Mouse (Mus musculus): ENCODE data around the gene Tmod2. TPM values are rescaled to one million over a fixed set of nuclear protein-coding genes. Genes with fewer than 3 reads are reported as not detected.
"Not testable (repeated sequence)": the region's sequence is repeated elsewhere in the genome, so short reads cannot be mapped to it uniquely, and the experiment has no call there.

Tmod2 gene
- polyA plus RNA-seq, 1 experiment from 2014 or later = 348 TPM

DNA sequence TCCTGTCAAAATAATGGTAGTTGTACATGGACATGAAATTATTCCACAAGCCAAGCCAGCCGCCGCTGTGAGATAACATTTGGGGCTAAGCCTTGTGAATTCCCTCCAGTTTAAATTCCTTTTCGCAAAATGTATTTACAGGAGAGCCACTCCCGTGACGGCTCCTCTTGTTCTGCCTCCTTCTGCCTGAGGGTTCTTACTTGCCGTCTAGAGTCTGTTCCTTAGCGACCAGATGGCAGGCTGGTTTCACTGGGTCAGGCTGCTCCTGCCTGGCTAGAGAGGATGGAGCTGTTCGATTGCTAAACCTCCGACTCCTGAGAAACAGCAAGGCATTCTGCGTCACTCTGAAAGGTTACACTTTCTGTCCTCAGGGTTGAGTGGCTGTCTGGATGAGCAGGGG, 21.0 kb upstream of the Tmod2 start:
- Histone ChIP-seq H3K9ac (ENCODE audit: low read depth, low read length) (0 out of 2 replicates have a peak overlapping the region, but pooled peaks have one; percentile 25), H3K36me3 (ENCODE audit: control insufficient read depth, insufficient read depth, low read length) (peaks cover 4% of the 10 kb centered on the region; the same call in 1 of the 2 replicates), H3K4me1 (ENCODE audit: control insufficient read depth, insufficient read depth, low read length) (peaks cover 4% of the 10 kb centered on the region; the same call in 1 of the 2 replicates), H3K9me3 (replicated peaks; ENCODE audit: control insufficient read depth, low read length, poor library complexity, severe bottlenecking) (no peaks in the 10 kb centered on the region), H3K4me2 (ENCODE audit: low read length) (no peak overlapping the region), H3K27me3 (ENCODE audit: control insufficient read depth, insufficient read depth, low read depth, low read length) (no peaks in the 10 kb centered on the region), H3K27ac (ENCODE audit: low read length) (peak overlapping the region; percentile 53), H3K4me3 (ENCODE audit: low read depth, low read length) (no peak overlapping the region)
- 37% methylated on average over 10 of the region's 10 CpGs for WGBS
- ATAC-seq = peak; percentile 43; the same call in 1 of the 2 replicates

GRCm38 (mm10) chr9:75630823-75631454, 19.8 kb upstream of the Tmod2 start:
- Histone ChIP-seq H3K4me2 (ENCODE audit: low read length) (no peak overlapping the region), H3K9ac (ENCODE audit: low read depth, low read length) (no peak overlapping the region), H3K4me1 (ENCODE audit: control insufficient read depth, insufficient read depth, low read length) (peaks cover 4% of the 10 kb centered on the region; the same call in 1 of the 2 replicates), H3K27ac (ENCODE audit: low read length) (no peak overlapping the region), H3K36me3 (ENCODE audit: control insufficient read depth, insufficient read depth, low read length) (peaks cover 4% of the 10 kb centered on the region; the same call in 1 of the 2 replicates), H3K4me3 (ENCODE audit: low read depth, low read length) (no peak overlapping the region), H3K27me3 (ENCODE audit: control insufficient read depth, insufficient read depth, low read depth, low read length) (no peaks in the 10 kb centered on the region), H3K9me3 (replicated peaks; ENCODE audit: control insufficient read depth, low read length, poor library complexity, severe bottlenecking) (no peaks in the 10 kb centered on the region)
- 83% methylated on average over 8 of the region's 8 CpGs for WGBS
- no peak for ATAC-seq

GRCm38 (mm10) chr9:75626308-75626604, 15.1 kb upstream of the Tmod2 start:
- H3K27ac ChIP-seq (ENCODE audit: low read length) = peak overlapping the region; percentile 97
- no peak for ATAC-seq
- no peaks in the 10 kb centered on the region for H3K36me3 ChIP-seq (ENCODE audit: control insufficient read depth, insufficient read depth, low read length)
- WGBS = under 1% methylated on average over 14 of the region's 14 CpGs
- H3K4me1 ChIP-seq (ENCODE audit: control insufficient read depth, insufficient read depth, low read length) = peaks cover 5% of the 10 kb centered on the region; the same call in 1 of the 2 replicates
- H3K4me2 ChIP-seq (ENCODE audit: low read length) = peak overlapping the region; percentile 87
- no peaks in the 10 kb centered on the region; the same call in 1 of the 2 replicates for H3K27me3 ChIP-seq (ENCODE audit: control insufficient read depth, insufficient read depth, low read depth, low read length)
- peak overlapping the region; percentile 96 for H3K9ac ChIP-seq (ENCODE audit: low read depth, low read length)
- peak overlapping the region; percentile 75 for H3K4me3 ChIP-seq (ENCODE audit: low read depth, low read length)
- no peaks in the 10 kb centered on the region for H3K9me3 ChIP-seq (replicated peaks; ENCODE audit: control insufficient read depth, low read length, poor library complexity, severe bottlenecking)

- H3K4me1 ChIP-seq (ENCODE audit: control insufficient read depth, insufficient read depth, low read length) = peaks cover 5% of the 10 kb centered on the region; the same call in 1 of the 2 replicates
- peak within 1 kb of the TSS; percentile 75 for H3K4me3 ChIP-seq (ENCODE audit: low read depth, low read length)
- no peaks in the 10 kb centered on the region for H3K36me3 ChIP-seq (ENCODE audit: control insufficient read depth, insufficient read depth, low read length)
- peak; percentile 88 for ATAC-seq
- H3K27me3 ChIP-seq (ENCODE audit: control insufficient read depth, insufficient read depth, low read depth, low read length) = no peaks in the 10 kb centered on the region; the same call in 1 of the 2 replicates
- H3K27ac ChIP-seq (ENCODE audit: low read length) = peak within 1 kb of the TSS; percentile 97
- H3K9me3 ChIP-seq (replicated peaks; ENCODE audit: control insufficient read depth, low read length, poor library complexity, severe bottlenecking) = no peaks in the 10 kb centered on the region
- H3K9ac ChIP-seq (ENCODE audit: low read depth, low read length) = peak within 1 kb of the TSS; percentile 96
- under 1% methylated on average over 70 of the region's 94 CpGs for WGBS
- peak within 1 kb of the TSS; percentile 87 for H3K4me2 ChIP-seq (ENCODE audit: low read length)
These were observed 14.6 kb upstream of the Tmod2 start, which contains the start of gene Lysmd2 for GRCm38 (mm10) chr9:75625556-75626307. Gene Lysmd2, plus strand, starts transcription at chr9:75625741.

DNA sequence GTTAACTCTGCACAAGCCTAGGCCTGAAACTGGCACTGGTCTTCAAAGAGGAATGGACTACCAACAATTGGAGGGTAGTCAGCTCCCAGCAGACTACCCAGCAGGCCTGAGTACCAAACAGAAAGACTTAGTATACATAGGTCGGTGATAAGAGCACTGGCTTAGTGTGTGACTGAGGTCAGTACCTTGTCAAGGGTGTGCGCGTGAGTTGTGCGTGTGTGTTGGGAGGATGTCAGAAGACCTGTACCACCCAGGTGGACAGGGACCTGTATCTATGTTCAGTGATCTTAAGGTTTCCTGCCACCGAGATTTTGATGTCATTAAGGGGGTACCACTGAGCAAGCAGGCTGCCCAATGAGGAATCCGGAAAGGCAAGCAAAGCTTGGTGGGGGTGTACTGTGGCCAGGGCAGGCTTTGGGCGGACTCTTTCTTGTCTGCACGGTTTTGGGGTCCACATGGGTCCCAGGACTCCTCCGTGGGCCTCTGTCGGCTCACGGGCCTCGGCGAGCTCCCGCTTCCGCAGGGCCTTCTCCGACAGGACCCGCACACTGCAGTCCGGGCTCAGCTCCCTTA, 13.9 kb upstream of the Tmod2 start:
- ATAC-seq = peak; percentile 43
- peak overlapping the region; percentile 97 for H3K27ac ChIP-seq (ENCODE audit: low read length)
- no peaks in the 10 kb centered on the region for H3K36me3 ChIP-seq (ENCODE audit: control insufficient read depth, insufficient read depth, low read length)
- 13% methylated on average over 18 of the region's 18 CpGs for WGBS
- no peaks in the 10 kb centered on the region for H3K9me3 ChIP-seq (replicated peaks; ENCODE audit: control insufficient read depth, low read length, poor library complexity, severe bottlenecking)
- no peaks in the 10 kb centered on the region; the same call in 1 of the 2 replicates for H3K27me3 ChIP-seq (ENCODE audit: control insufficient read depth, insufficient read depth, low read depth, low read length)
- peak overlapping the region; percentile 87 for H3K4me2 ChIP-seq (ENCODE audit: low read length)
- H3K9ac ChIP-seq (ENCODE audit: low read depth, low read length) = peak overlapping the region; percentile 96
- H3K4me1 ChIP-seq (ENCODE audit: control insufficient read depth, insufficient read depth, low read length) = peaks cover 5% of the 10 kb centered on the region; the same call in 1 of the 2 replicates
- peak overlapping the region; percentile 75 for H3K4me3 ChIP-seq (ENCODE audit: low read depth, low read length)

DNA sequence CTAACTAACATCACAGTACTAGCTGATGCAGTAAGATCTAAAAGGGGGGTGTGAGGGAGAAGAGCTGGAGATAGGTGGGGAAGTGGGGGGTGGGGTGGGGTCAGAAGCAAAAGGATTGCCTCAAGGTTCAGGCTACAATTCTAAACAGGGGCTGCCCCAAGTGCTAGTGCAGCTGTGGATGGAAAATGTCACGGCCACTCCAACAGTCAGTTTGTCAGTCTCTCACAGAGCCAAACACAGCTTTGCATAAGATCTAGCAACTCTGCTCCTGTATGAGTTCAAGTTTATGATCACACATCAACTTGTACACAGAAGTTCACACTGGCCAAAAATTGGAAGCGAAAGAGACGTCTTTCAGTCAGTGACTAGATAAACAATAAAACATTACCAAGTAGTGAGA, 10.3 kb upstream of the Tmod2 start:
- H3K4me3 ChIP-seq (ENCODE audit: low read depth, low read length) = no peak overlapping the region
- WGBS = 91% methylated on average over 3 of the region's 3 CpGs
- ATAC-seq = no peak
- H3K9ac ChIP-seq (ENCODE audit: low read depth, low read length) = no peak overlapping the region
- no peak overlapping the region for H3K4me2 ChIP-seq (ENCODE audit: low read length)
- H3K27me3 ChIP-seq (ENCODE audit: control insufficient read depth, insufficient read depth, low read depth, low read length) = no peaks in the 10 kb centered on the region; the same call in 1 of the 2 replicates
- no peaks in the 10 kb centered on the region for H3K36me3 ChIP-seq (ENCODE audit: control insufficient read depth, insufficient read depth, low read length)
- no peaks in the 10 kb centered on the region for H3K9me3 ChIP-seq (replicated peaks; ENCODE audit: control insufficient read depth, low read length, poor library complexity, severe bottlenecking)
- H3K27ac ChIP-seq (ENCODE audit: low read length) = no peak overlapping the region
- H3K4me1 ChIP-seq (ENCODE audit: control insufficient read depth, insufficient read depth, low read length) = peaks cover 5% of the 10 kb centered on the region; the same call in 1 of the 2 replicates

- H3K27ac ChIP-seq (ENCODE audit: low read length); H3K9ac ChIP-seq (ENCODE audit: low read depth, low read length); H3K27me3 ChIP-seq (ENCODE audit: control insufficient read depth, insufficient read depth, low read depth, low read length); H3K9me3 ChIP-seq (replicated peaks; ENCODE audit: control insufficient read depth, low read length, poor library complexity, severe bottlenecking); H3K4me3 ChIP-seq (ENCODE audit: low read depth, low read length); H3K36me3 ChIP-seq (ENCODE audit: control insufficient read depth, insufficient read depth, low read length); H3K4me1 ChIP-seq (ENCODE audit: control insufficient read depth, insufficient read depth, low read length); ATAC-seq; H3K4me2 ChIP-seq (ENCODE audit: low read length): not testable (repeated sequence)
- WGBS = 91% methylated on average over 2 of the region's 2 CpGs
These were observed 8.6 kb upstream of the Tmod2 start for GRCm38 (mm10) chr9:75619761-75620160.

GRCm38 (mm10) chr9:75618836-75619400, 7.8 kb upstream of the Tmod2 start:
- ATAC-seq = 0 out of 2 replicates have a peak, but pooled peaks have one; percentile 14
- WGBS = 87% methylated on average over 6 of the region's 6 CpGs

More at GRCm38 (mm10) chr9:75618836-75619400, 7.8 kb upstream of the Tmod2 start:
- H3K4me2 ChIP-seq (ENCODE audit: low read length) = no peak overlapping the region
- no peaks in the 10 kb centered on the region for H3K9me3 ChIP-seq (replicated peaks; ENCODE audit: control insufficient read depth, low read length, poor library complexity, severe bottlenecking)
- no peak overlapping the region for H3K27ac ChIP-seq (ENCODE audit: low read length)
- no peak overlapping the region for H3K9ac ChIP-seq (ENCODE audit: low read depth, low read length)
- no peaks in the 10 kb centered on the region; the same call in 1 of the 2 replicates for H3K27me3 ChIP-seq (ENCODE audit: control insufficient read depth, insufficient read depth, low read depth, low read length)
- no peaks in the 10 kb centered on the region for H3K4me1 ChIP-seq (ENCODE audit: control insufficient read depth, insufficient read depth, low read length)
- no peaks in the 10 kb centered on the region for H3K36me3 ChIP-seq (ENCODE audit: control insufficient read depth, insufficient read depth, low read length)
- no peak overlapping the region for H3K4me3 ChIP-seq (ENCODE audit: low read depth, low read length)
